Mouse (Mus musculus): Measurements from ENCODE around the gene Cd70. TPM values are rescaled to one million over a fixed set of nuclear protein-coding genes. Genes with fewer than 3 reads are reported as not detected.

Cd70 gene
- not detected in 2 replicates for polyA plus RNA-seq (2016; fragmentation: Nextera tagmentation; extraction: Ambion mirVana)

GRCm38 (mm10) chr17:57148994-57149803 is at the start of gene Cd70:
Gene Cd70, minus strand, starts transcription at chr17:57149777.
- no peak within 1 kb of the TSS for H3K27ac ChIP-seq
- no peak for ATAC-seq (ENCODE audit: low FRiP score)

DNA sequence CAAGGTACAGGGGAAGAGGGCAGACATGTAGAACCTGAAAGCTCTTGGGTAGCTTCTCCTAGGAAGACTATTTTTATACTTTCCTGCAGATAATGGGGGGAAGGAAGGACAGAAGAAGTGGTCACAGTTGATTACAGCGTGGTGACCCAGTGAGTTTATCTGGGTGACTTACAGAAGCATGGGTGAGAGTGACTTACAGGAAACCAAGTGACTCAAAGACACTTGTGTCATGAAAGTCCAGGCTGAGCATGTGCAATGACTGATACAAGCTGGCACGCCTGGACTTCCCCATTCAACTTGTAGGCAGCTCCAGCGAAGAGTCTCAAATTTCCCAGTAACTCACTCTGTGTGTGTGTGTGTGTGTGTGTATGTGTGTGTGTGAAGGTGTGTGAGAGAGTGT is 48.7 kb upstream of the Cd70 start:
- H3K27ac ChIP-seq, result no peak overlapping the region
- no peak overlapping the region for H3K4me2 ChIP-seq
- H3K4me3 ChIP-seq (replicated peaks), result no peak overlapping the region
- H3K36me3 ChIP-seq (replicated peaks), result no peaks in the 10 kb centered on the region
- WGBS, result 81% methylated on average over 3 of the region's 3 CpGs
- no peaks in the 10 kb centered on the region for H3K4me1 ChIP-seq
- ATAC-seq (ENCODE audit: low FRiP score), result no peak
- H3K9me3 ChIP-seq, result no peaks in the 10 kb centered on the region
- H3K9ac ChIP-seq, result no peak overlapping the region
- 0 out of 2 replicates have a peak, but pooled peaks cover 3% of the 10 kb centered on the region for H3K27me3 ChIP-seq

More at GRCm38 (mm10) chr17:57148994-57149803, at the start of gene Cd70:
- Histone ChIP-seq H3K4me3 (replicated peaks) (peak within 1 kb of the TSS; percentile 34), H3K4me1 (peaks cover 6% of the 10 kb centered on the region; the same call in 1 of the 2 replicates), H3K9ac (peak within 1 kb of the TSS; percentile 18; the same call in 1 of the 2 replicates), H3K4me2 (peak within 1 kb of the TSS; percentile 55), H3K36me3 (replicated peaks) (no peaks in the 10 kb centered on the region), H3K27me3 (peaks cover 44% of the 10 kb centered on the region), H3K9me3 (0 out of 2 replicates have a peak, but pooled peaks cover 5% of the 10 kb centered on the region)
- WGBS, result 3% methylated on average over 39 of the region's 39 CpGs

- no peaks in the 10 kb centered on the region for H3K9me3 ChIP-seq
These were observed 45.9 kb upstream of the Cd70 start for GRCm38 (mm10) chr17:57195326-57196010.

DNA sequence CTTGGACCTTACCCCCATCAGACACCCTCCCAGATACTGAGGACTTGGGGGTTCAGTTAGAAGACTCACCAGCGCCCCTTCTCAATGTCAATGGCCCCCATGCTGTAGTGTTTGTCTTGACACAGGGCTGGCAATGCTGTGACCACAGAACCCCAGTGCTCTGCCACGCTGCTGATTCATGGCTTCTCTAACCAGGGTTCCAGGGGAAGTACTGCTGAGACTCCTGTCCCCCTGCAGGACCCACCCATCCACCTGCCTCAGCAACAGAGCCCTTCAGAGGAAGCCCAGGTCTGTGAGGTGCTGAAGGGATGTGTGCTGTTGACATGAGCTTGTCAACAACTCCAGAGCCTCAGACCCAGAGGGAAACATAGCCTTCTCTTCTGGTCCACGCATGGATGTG is 45.2 kb upstream of the Cd70 start:
- WGBS, result 82% methylated on average over 3 of the region's 3 CpGs
- H3K27ac ChIP-seq, result no peak overlapping the region
- H3K4me3 ChIP-seq (replicated peaks), result no peak overlapping the region
- no peak for ATAC-seq (ENCODE audit: low FRiP score)
- H3K27me3 ChIP-seq, result no peaks in the 10 kb centered on the region
- no peaks in the 10 kb centered on the region for H3K36me3 ChIP-seq (replicated peaks)
- H3K4me1 ChIP-seq, result no peaks in the 10 kb centered on the region
- no peaks in the 10 kb centered on the region for H3K9me3 ChIP-seq
- no peak overlapping the region for H3K9ac ChIP-seq
- no peak overlapping the region for H3K4me2 ChIP-seq

More at GRCm38 (mm10) chr17:57195326-57196010, 45.9 kb upstream of the Cd70 start:
- no peaks in the 10 kb centered on the region for H3K4me1 ChIP-seq
- ATAC-seq (ENCODE audit: low FRiP score), result no peak
- no peaks in the 10 kb centered on the region for H3K36me3 ChIP-seq (replicated peaks)
- H3K27ac ChIP-seq, result no peak overlapping the region
- WGBS, result 86% methylated on average over 8 of the region's 8 CpGs
- H3K27me3 ChIP-seq, result no peaks in the 10 kb centered on the region
- H3K9ac ChIP-seq, result no peak overlapping the region
- H3K4me3 ChIP-seq (replicated peaks), result no peak overlapping the region
- no peak overlapping the region for H3K4me2 ChIP-seq

- no peak within 1 kb of the TSS for H3K9ac ChIP-seq
- no peak within 1 kb of the TSS for H3K27ac ChIP-seq
- no peaks in the 10 kb centered on the region for H3K27me3 ChIP-seq
- no peak within 1 kb of the TSS for H3K4me2 ChIP-seq
- ATAC-seq (ENCODE audit: low FRiP score), result no peak
- no peaks in the 10 kb centered on the region for H3K4me1 ChIP-seq
- no peaks in the 10 kb centered on the region for H3K36me3 ChIP-seq (replicated peaks)
- 83% methylated on average over 11 of the region's 11 CpGs for WGBS
- H3K9me3 ChIP-seq, result no peaks in the 10 kb centered on the region
- H3K4me3 ChIP-seq (replicated peaks), result no peak within 1 kb of the TSS
These were observed 44.5 kb upstream of the Cd70 start, which contains the start of gene Tnfsf14 for GRCm38 (mm10) chr17:57194041-57194507. Gene Tnfsf14, minus strand, starts transcription at chr17:57194177.

GRCm38 (mm10) chr17:57188510-57189192 is 39.1 kb upstream of the Cd70 start:
- no peak overlapping the region for H3K4me3 ChIP-seq (replicated peaks)
- H3K36me3 ChIP-seq (replicated peaks), result no peaks in the 10 kb centered on the region
- no peaks in the 10 kb centered on the region for H3K9me3 ChIP-seq
- no peak overlapping the region for H3K4me2 ChIP-seq
- H3K27ac ChIP-seq, result no peak overlapping the region
- 89% methylated on average over 12 of the region's 12 CpGs for WGBS
- ATAC-seq (ENCODE audit: low FRiP score), result no peak
- no peaks in the 10 kb centered on the region for H3K4me1 ChIP-seq
- H3K27me3 ChIP-seq, result no peaks in the 10 kb centered on the region
- H3K9ac ChIP-seq, result no peak overlapping the region

GRCm38 (mm10) chr17:57185641-57186040 is 36.1 kb upstream of the Cd70 start:
- Histone ChIP-seq H3K9me3 (no peaks in the 10 kb centered on the region), H3K27me3 (no peaks in the 10 kb centered on the region), H3K27ac (no peak overlapping the region), H3K9ac (no peak overlapping the region), H3K4me2 (no peak overlapping the region), H3K4me1 (no peaks in the 10 kb centered on the region), H3K4me3 (replicated peaks) (no peak overlapping the region), H3K36me3 (replicated peaks) (no peaks in the 10 kb centered on the region)
- WGBS, result 76% methylated on average over 2 of the region's 2 CpGs
- no peak for ATAC-seq (ENCODE audit: low FRiP score)

DNA sequence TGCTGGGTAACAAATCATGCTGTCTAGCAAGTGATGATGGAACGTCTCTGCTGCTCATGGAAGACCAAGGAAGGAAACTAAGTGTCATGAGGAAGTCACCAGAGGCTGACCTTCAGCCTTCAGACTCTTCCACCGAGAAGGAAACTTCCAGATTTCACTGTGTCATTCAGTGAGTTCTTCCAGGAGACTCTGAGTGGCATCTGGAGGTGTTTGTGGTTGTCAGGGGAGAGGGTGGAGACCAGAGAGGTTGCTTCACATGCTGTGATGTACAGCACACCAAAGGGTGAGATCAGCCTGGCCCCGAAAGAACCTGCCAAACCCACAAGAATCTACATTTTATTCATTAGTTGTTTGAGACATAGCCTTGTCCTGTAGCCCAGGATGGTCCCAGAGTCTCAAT is 33.3 kb upstream of the Cd70 start:
- no peaks in the 10 kb centered on the region for H3K4me1 ChIP-seq
- no peak overlapping the region for H3K9ac ChIP-seq
- ATAC-seq (ENCODE audit: low FRiP score), result no peak
- WGBS, result 77% methylated on average over 3 of the region's 3 CpGs
- no peak overlapping the region for H3K4me2 ChIP-seq
- H3K27ac ChIP-seq, result no peak overlapping the region
- H3K9me3 ChIP-seq, result no peaks in the 10 kb centered on the region
- no peaks in the 10 kb centered on the region for H3K27me3 ChIP-seq
- H3K36me3 ChIP-seq (replicated peaks), result no peaks in the 10 kb centered on the region
- H3K4me3 ChIP-seq (replicated peaks), result no peak overlapping the region

- Histone ChIP-seq H3K36me3 (replicated peaks) (no peaks in the 10 kb centered on the region), H3K27ac (no peak overlapping the region), H3K9ac (no peak overlapping the region), H3K4me3 (replicated peaks) (no peak overlapping the region), H3K4me1 (no peaks in the 10 kb centered on the region), H3K9me3 (no peaks in the 10 kb centered on the region), H3K4me2 (no peak overlapping the region), H3K27me3 (no peaks in the 10 kb centered on the region)
- no peak for ATAC-seq (ENCODE audit: low FRiP score)
- WGBS, result 36% methylated on average over 8 of the region's 8 CpGs
These were observed 30.8 kb upstream of the Cd70 start for GRCm38 (mm10) chr17:57180363-57180762.

- no peak for ATAC-seq (ENCODE audit: low FRiP score)
- 80% methylated on average over 4 of the region's 4 CpGs for whole genome bisulfite sequencing
- no peak overlapping the region for H3K4me2 ChIP-seq
- H3K27me3 ChIP-seq, result no peaks in the 10 kb centered on the region
- no peaks in the 10 kb centered on the region for H3K4me1 ChIP-seq
- H3K36me3 ChIP-seq (replicated peaks), result no peaks in the 10 kb centered on the region
- no peaks in the 10 kb centered on the region for H3K9me3 ChIP-seq
- no peak overlapping the region for H3K9ac ChIP-seq
- H3K4me3 ChIP-seq (replicated peaks), result no peak overlapping the region
- no peak overlapping the region for H3K27ac ChIP-seq
These were observed 23.8 kb upstream of the Cd70 start for GRCm38 (mm10) chr17:57173351-57173750.

GRCm38 (mm10) chr17:57172378-57172777 is 22.8 kb upstream of the Cd70 start:
- H3K4me1 ChIP-seq, result no peaks in the 10 kb centered on the region
- H3K9ac ChIP-seq, result no peak overlapping the region
- ATAC-seq (ENCODE audit: low FRiP score), result no peak
- no peak overlapping the region for H3K4me3 ChIP-seq (replicated peaks)
- H3K9me3 ChIP-seq, result no peaks in the 10 kb centered on the region
- no peak overlapping the region for H3K4me2 ChIP-seq
- no peaks in the 10 kb centered on the region for H3K27me3 ChIP-seq
- no peaks in the 10 kb centered on the region for H3K36me3 ChIP-seq (replicated peaks)
- WGBS, result 84% methylated on average over 5 of the region's 5 CpGs
- H3K27ac ChIP-seq, result no peak overlapping the region
